28 mouse cellular contexts compared by ENCODE assay signal in the genomic region with DNA sequence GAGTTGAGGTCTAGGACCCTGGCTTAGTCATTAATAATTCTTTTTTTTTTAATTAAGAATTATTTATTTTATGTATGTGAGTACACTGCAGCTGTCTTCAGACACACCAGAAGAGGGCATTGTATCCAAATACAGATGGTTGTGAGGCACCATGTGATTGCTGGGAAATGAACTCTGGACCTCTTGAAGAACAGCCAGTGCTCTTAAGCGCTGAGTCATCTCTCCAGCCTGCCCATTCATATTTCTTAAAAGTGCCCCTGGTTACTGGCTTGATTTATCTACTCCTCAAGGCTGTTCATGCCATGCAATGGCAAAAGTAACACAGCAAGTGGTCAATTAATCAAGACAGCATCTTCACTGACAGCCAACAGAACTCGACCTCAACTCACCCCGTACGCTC.
DNase-seq lines count a peak whose midpoint lies in the region; TF ChIP-seq lines count a peak whose summit lies in the region.
"Had no signal": no experiment of that assay in that cellular context is flagged by ENCODE, and none has a peak within 500 bp of the region (broad histone marks: within the 10 kb centered on the region; RNA-seq: fewer than 3 reads in every experiment).

No protein-coding gene starts in this region.

- no peak overlapping the region for H3K4me3 ChIP-seq in liver, adult 2 months (ENCODE audit: insufficient read depth, low read depth, low read length)
- H3K4me3 ChIP-seq: embryonic facial prominence, embryonic 10.5 days; embryonic facial prominence, embryonic 15.5 days; forebrain, embryonic 12.5 days; hindbrain, embryonic 10.5 days; hindbrain, embryonic 15.5 days; left cerebral cortex, adult 2 months; limb, embryonic 12.5 days; liver, embryonic 12.5 days; midbrain, embryonic 12.5 days had no signal

- H3K27ac ChIP-seq in liver, adult 2 months (replicated peaks; ENCODE audit: insufficient read depth, low read depth, low read length) = no peak overlapping the region
- H3K27ac ChIP-seq: embryonic facial prominence, embryonic 10.5 days; embryonic facial prominence, embryonic 15.5 days; forebrain, embryonic 12.5 days; hindbrain, embryonic 10.5 days; hindbrain, embryonic 15.5 days; kidney, postnatal 0 days; left cerebral cortex, adult 2 months; limb, embryonic 12.5 days; liver, embryonic 12.5 days; midbrain, embryonic 12.5 days; stomach, postnatal 0 days had no signal

- WGBS in liver, adult 2 months = 96% methylated on average over 4 of the region's 4 CpGs

- no peaks in the 10 kb centered on the region for H3K27me3 ChIP-seq in liver, adult 2 months (ENCODE audit: control insufficient read depth, insufficient read depth, low read length)
- H3K27me3 ChIP-seq: embryonic facial prominence, embryonic 15.5 days; forebrain, embryonic 12.5 days; hindbrain, embryonic 15.5 days; limb, embryonic 12.5 days; liver, embryonic 12.5 days; midbrain, embryonic 12.5 days had no signal

- no peaks in the 10 kb centered on the region for H3K79me2 ChIP-seq in liver, adult 2 months (ENCODE audit: control insufficient read depth, insufficient read depth, low read length)

- H3K4me1 ChIP-seq in liver, adult 2 months (ENCODE audit: control insufficient read depth, insufficient read depth, low read length) = no peaks in the 10 kb centered on the region
- H3K4me1 ChIP-seq: embryonic facial prominence, embryonic 10.5 days; embryonic facial prominence, embryonic 15.5 days; hindbrain, embryonic 15.5 days; liver, embryonic 12.5 days; midbrain, embryonic 12.5 days had no signal

- H3K9ac ChIP-seq in liver, adult 2 months (ENCODE audit: low read depth, low read length) = no peak overlapping the region
- H3K9ac ChIP-seq: embryonic facial prominence, embryonic 15.5 days; forebrain, embryonic 12.5 days; forebrain, postnatal 0 days; hindbrain, embryonic 15.5 days; limb, embryonic 12.5 days; liver, embryonic 12.5 days; liver, postnatal 0 days; midbrain, embryonic 12.5 days had no signal

- no peak for TF ChIP-seq CTCF in liver, adult 2 months (IDR thresholded peaks at IDR 0.05; ENCODE audit: low read depth, low read length)

- peak; percentile 13 to 52 for DNase-seq in adrenal gland, adult (ENCODE audit: inconsistent age in 2 of 2, low spot score in 1 of 2)
- DNase-seq in adrenal gland, adult 18-20 months (ENCODE audit: low spot score in 2 of 2) = no peak
- DNase-seq in kidney, adult 18-20 months = peak; percentile 13
- no peak for DNase-seq in kidney, postnatal 10 days
- peak; percentile 6 for DNase-seq in liver, adult 2 months (ENCODE audit: extremely low read depth, low read depth, low spot score)
- no peak for DNase-seq in liver
- peak; percentile 28 to 50 for DNase-seq in kidney, postnatal 36 days
- DNase-seq in left cerebral cortex, adult 11 months (ENCODE audit: low spot score) = no peak
- DNase-seq: cerebellum, adult 8-10 months; cerebellum, postnatal 25 days; forebrain, postnatal 0 days; heart, postnatal 14 days; liver, postnatal 0 days; lung, postnatal 36 days; thymus, adult 18-20 months; thymus, postnatal 25 days had no signal

- no peak for TF ChIP-seq POLR2A in liver, adult 2 months (IDR thresholded peaks at IDR 0.05; ENCODE audit: extremely low read depth, insufficient read depth, low read length)

- H3K36me3 ChIP-seq in liver, adult 2 months (ENCODE audit: control insufficient read depth, insufficient read depth, low read length) = no peaks in the 10 kb centered on the region
- H3K36me3 ChIP-seq: embryonic facial prominence, embryonic 10.5 days; embryonic facial prominence, embryonic 15.5 days; forebrain, embryonic 12.5 days; G1E; hindbrain, embryonic 10.5 days; hindbrain, embryonic 15.5 days; limb, embryonic 12.5 days; liver, embryonic 12.5 days; midbrain, embryonic 12.5 days had no signal

Comparison
In these comparisons a context has a peak if more than half of its experiments do, and no peak if none do; other contexts are left out.
1. DNase-seq: peak in adrenal gland, adult (2 of 2), kidney, adult 18-20 months (single experiment), liver, adult 2 months (single experiment) and kidney, postnatal 36 days (2 of 2); none in adrenal gland, adult 18-20 months (0 of 2), kidney, postnatal 10 days (single experiment), liver (single experiment) and left cerebral cortex, adult 11 months (single experiment).